Mouse (Mus musculus) intestine, embryonic 15.5 days (tissue): ENCODE measurements around the gene Gm21976. TPM values are rescaled to one million over a fixed set of nuclear protein-coding genes. Genes with fewer than 3 reads are reported as not detected.

Experiments used
- ATAC-seq: fragments of 200-750 bp; cut with Nextera tagmentation; 2 replicates; pipeline ENCODE4 v1.8.0; 2017; ENCODE audit warnings: moderate TSS enrichment, moderate library complexity
- H3K27ac ChIP-seq: fragments of 300-500 bp; sonication (generic); 2 replicates; pipeline ENCODE4 v1.5.1; 2015; ENCODE audit warnings: mild to moderate bottlenecking, inconsistent platforms
- H3K27me3 ChIP-seq: fragments of 300-500 bp; sonication (generic); replicated peaks from 2 replicates; pipeline ENCODE4 v1.6.1; 2015; ENCODE audit warnings: inconsistent platforms
- H3K36me3 ChIP-seq: fragments of 300-500 bp; sonication (generic); 2 replicates; pipeline ENCODE4 v1.6.1; 2015; ENCODE audit warnings: inconsistent platforms
- H3K4me1 ChIP-seq: fragments of 300-500 bp; sonication (generic); replicated peaks from 2 replicates; pipeline ENCODE4 v1.6.1; 2015; ENCODE audit warnings: inconsistent platforms
- H3K4me2 ChIP-seq: fragments of 300-500 bp; sonication (generic); replicated peaks from 2 replicates; pipeline ENCODE4 v1.6.1; 2015; ENCODE audit warnings: mild to moderate bottlenecking, inconsistent platforms
- H3K4me3 ChIP-seq: fragments of 300-500 bp; sonication (generic); replicated peaks from 2 replicates; pipeline ENCODE4 v1.5.1; 2015; ENCODE audit warnings: inconsistent platforms
- H3K9ac ChIP-seq: fragments of 300-500 bp; sonication (generic); 2 replicates; pipeline ENCODE4 v1.6.1; 2015; ENCODE audit warnings: inconsistent platforms
- H3K9me3 ChIP-seq: fragments of 300-500 bp; sonication (generic); 2 replicates; pipeline ENCODE4 v1.6.1; 2016; ENCODE audit warnings: inconsistent platforms
- WGBS: fragments of 180-500 bp; shearing (Covaris S2); methylation state at CpG from one replicate; pipeline ENCODE4 v1.1.7; 2015; 5-methylcytosine and 5-hydroxymethylcytosine counted together
- polyA plus RNA-seq: library from polyadenylated mRNA; unstranded; fragments of >200 nt; fragmentation: Nextera tagmentation; extraction: Ambion mirVana; gene quantifications from 2 replicates; pipeline ENCODE4 v1.2.1, GENCODE M21; 2015

Gm21976 gene
- polyA plus RNA-seq, 1 experiment from 2014 or later, result not detected

DNA sequence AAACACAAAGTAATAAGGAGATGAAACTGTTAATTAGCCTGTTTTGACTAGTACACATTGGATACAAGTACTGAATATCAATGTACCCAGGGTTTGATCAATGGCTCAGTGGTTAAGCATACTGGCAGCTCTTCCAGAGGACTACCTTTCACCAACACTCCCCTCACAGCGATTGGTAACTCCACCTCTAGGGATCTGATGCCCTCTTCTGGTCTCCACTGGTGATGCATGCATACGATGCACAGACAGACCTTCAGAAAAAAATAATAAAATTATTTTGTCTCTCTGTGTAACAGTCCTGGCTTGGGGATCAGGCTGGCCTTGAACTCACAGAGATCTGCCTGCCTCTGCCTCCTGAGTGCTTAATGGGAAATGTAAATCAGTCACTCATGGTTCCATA, 52.4 kb downstream of the Gm21976 start:
- Histone ChIP-seq H3K9ac (no peak overlapping the region), H3K4me1 (no peaks in the 10 kb centered on the region), H3K4me2 (no peak overlapping the region), H3K9me3 (no peaks in the 10 kb centered on the region), H3K36me3 (no peaks in the 10 kb centered on the region), H3K27me3 (no peaks in the 10 kb centered on the region), H3K4me3 (no peak overlapping the region), H3K27ac (no peak overlapping the region)
- WGBS, result 52% methylated on average over 2 of the region's 2 CpGs
- no peak for ATAC-seq

DNA sequence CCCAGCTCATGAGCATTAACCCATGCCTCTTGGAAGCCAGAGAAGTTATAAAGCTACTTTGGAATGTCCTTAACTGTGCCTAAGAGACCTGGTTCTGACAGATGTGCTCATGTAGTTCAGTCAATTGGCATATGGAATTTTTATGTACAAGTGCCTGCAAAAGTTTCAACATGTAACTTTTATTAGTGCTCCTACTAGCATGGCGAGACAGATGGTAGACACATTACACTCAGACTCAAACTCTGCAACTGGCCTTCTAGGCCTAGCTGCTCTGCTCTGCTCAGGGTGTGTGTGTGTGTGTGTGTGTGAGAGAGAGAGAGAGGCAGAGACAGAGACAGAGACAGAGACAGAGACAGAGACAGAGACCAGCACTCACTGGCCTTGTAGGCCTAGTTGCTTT, 56.5 kb downstream of the Gm21976 start:
- no peak overlapping the region for H3K4me3 ChIP-seq
- no peaks in the 10 kb centered on the region for H3K9me3 ChIP-seq
- no peaks in the 10 kb centered on the region for H3K27me3 ChIP-seq
- no peaks in the 10 kb centered on the region for H3K4me1 ChIP-seq
- ATAC-seq, result no peak
- WGBS, result 93% methylated on average over 1 of the region's 1 CpGs
- no peaks in the 10 kb centered on the region for H3K36me3 ChIP-seq
- H3K27ac ChIP-seq, result no peak overlapping the region
- no peak overlapping the region for H3K4me2 ChIP-seq
- H3K9ac ChIP-seq, result no peak overlapping the region

DNA sequence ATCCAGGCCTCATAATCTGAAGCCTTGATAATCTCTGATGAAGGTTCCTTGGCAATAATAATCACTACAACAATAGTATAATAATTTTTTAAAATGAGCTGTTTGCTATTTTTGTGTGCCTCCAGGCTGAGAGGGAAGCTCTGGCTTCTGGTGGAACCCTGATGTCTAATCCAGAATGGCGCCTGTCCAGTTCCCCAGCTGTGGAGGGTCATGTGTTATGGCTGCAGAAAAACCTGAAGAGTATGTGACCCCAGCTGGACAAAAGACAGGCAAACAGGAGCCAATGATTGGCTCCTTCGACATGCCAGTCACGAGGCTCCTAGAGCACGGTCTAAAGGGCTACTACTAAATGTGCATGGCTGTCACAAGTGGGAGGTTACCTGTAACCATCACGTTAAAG, 60.8 kb downstream of the Gm21976 start:
- Histone ChIP-seq H3K4me3 (no peak overlapping the region), H3K36me3 (no peaks in the 10 kb centered on the region), H3K9me3 (no peaks in the 10 kb centered on the region), H3K27me3 (0 out of 2 replicates have a peak, but pooled peaks cover 4% of the 10 kb centered on the region), H3K4me1 (no peaks in the 10 kb centered on the region), H3K9ac (no peak overlapping the region), H3K27ac (no peak overlapping the region), H3K4me2 (no peak overlapping the region)
- 78% methylated on average over 5 of the region's 5 CpGs for WGBS
- no peak for ATAC-seq

DNA sequence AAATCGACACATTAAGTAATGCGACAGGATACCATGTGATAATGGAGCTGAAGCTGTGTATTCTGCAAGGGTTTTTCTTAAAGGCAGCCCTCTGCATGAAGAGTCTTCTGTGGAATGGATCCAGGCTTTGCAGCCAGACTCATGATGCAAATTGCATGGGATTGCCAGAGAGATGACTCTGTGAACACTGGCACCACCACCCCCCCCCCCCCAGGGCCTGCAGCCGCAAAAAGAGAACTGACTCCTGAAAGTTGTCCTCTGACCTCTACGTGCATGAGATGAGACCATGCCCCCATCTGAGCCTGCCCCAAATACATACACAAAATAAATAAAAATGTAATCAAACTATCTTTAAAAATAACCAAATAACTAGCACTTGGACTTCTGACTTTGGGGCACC, 69.8 kb downstream of the Gm21976 start:
- WGBS, result 79% methylated on average over 4 of the region's 4 CpGs
- Histone ChIP-seq H3K9me3 (no peaks in the 10 kb centered on the region), H3K27ac (no peak overlapping the region), H3K27me3 (peaks cover 50% of the 10 kb centered on the region), H3K36me3 (no peaks in the 10 kb centered on the region), H3K4me3 (no peak overlapping the region), H3K4me2 (no peak overlapping the region), H3K4me1 (peaks cover 9% of the 10 kb centered on the region), H3K9ac (no peak overlapping the region)
- no peak for ATAC-seq

DNA sequence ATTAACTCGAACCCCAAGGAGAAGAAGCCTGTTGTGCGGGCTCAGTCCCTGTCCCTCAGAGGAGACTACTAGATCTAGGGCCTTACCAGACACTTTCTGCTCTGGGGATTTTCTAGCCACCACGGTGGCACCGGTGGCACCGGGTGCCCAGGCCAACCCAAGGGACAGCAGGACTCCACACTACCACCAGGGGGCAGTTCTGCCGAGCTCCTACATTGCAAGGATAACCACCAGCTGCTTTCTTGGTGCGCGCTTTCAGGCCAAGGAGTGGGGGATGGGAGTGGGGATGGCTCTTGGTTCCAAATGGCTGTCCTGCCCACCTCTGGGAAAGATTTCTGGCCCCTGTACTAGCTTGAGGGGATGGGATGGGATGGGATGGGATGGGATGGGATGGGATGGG, 71.8 kb downstream of the Gm21976 start:
- Histone ChIP-seq H3K36me3 (no peaks in the 10 kb centered on the region), H3K9ac (no peak overlapping the region), H3K4me3 (no peak overlapping the region), H3K27me3 (peaks cover 63% of the 10 kb centered on the region), H3K4me2 (no peak overlapping the region), H3K27ac (no peak overlapping the region), H3K4me1 (peaks cover 24% of the 10 kb centered on the region), H3K9me3 (no peaks in the 10 kb centered on the region)
- no peak for ATAC-seq
- 15% methylated on average over 8 of the region's 8 CpGs for WGBS

DNA sequence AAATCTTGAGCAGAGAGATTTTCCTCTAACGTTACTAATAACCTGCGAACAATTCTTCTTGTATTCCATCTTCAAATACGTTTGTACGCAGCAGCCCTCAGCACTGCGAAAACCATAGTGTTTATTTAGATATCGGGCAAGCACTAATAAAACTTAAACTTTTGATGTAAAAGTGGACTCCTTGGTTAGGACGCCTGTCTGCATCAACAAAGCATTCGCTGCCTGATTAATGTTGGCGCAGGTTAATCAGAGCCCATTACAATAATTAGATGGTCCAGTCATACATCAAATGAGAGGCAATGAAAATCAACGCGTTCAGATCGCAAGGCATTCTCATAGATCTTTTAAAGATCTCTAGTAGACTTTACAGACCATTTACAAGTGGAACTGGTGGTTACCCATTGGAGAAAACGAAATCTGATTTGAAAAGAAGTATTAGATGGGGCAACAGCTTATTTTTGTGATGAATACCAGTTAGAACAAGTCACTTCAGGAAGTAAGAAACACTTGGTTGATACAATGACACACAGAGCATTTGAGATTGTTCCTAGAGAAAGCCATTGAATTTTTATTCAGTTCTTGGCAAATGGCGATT, 72.8 kb downstream of the Gm21976 start:
- Histone ChIP-seq H3K4me3 (no peak overlapping the region), H3K36me3 (no peaks in the 10 kb centered on the region), H3K27ac (no peak overlapping the region), H3K4me1 (peaks cover 24% of the 10 kb centered on the region), H3K4me2 (no peak overlapping the region), H3K9ac (no peak overlapping the region), H3K27me3 (peaks cover 72% of the 10 kb centered on the region), H3K9me3 (no peaks in the 10 kb centered on the region)
- no peak for ATAC-seq
- 12% methylated on average over 14 of the region's 14 CpGs for WGBS

DNA sequence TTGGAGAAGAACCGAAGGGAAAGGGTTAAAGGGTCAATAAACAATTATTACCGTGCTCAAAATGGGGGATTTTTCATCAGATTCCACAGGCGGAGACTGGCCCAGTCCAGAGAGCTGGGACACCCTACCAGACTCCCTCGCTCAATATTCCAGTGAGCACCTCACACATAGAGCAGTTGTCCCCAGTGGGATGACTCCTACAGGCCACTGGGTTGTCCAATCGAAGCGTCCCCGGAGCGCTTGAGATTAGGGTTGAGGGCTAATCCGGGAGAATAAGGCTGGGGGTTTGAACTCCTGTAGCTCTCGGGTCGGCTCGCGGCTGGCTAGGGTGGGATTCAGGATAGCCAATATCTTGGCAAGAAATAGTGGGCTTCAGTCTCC, 74.0 kb downstream of the Gm21976 start:
- Histone ChIP-seq H3K36me3 (no peaks in the 10 kb centered on the region), H3K9ac (no peak overlapping the region), H3K4me1 (peaks cover 24% of the 10 kb centered on the region), H3K27ac (no peak overlapping the region), H3K4me2 (peak overlapping the region; percentile 86), H3K27me3 (peaks cover 82% of the 10 kb centered on the region), H3K9me3 (no peaks in the 10 kb centered on the region), H3K4me3 (peak overlapping the region; percentile 43)
- WGBS, result under 1% methylated on average over 13 of the region's 13 CpGs
- ATAC-seq, result 0 out of 2 replicates have a peak, but pooled peaks have one; percentile 24

DNA sequence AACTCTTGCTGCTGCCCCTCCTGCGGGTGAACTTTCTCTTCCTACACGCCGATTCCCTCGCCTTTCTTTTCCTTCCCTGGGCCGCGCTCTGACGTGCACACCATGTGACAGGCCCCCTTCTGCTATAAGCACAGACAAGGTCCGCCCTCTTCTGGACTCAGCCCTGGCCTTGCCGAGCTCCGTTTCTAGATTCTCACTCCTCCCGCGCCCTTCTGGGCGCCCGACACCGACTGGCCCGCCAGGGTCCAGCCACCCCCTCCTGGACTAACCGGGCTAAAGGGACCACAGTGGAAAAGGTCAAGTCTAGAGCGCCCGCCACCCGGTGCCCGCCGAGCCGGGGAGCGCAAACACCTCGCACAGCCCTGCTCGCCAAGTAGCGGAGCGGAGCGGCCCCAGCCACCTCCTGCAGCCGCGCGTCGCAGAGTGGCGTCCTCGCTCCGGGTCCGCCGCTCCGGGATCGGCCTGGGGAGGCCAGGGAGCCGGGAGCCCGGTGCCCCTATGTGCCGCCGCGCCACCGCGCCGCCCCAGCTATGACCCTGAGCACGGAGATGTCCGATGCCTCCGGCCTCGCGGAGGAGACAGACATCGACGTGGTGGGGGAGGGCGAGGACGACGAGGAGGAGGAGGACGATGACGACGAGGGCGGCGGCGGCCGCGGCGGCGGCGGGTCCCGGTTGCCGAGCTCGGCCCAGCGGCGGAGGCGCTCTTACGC, 74.6 kb downstream of the Gm21976 start, which contains the start of gene Foxd1:
Foxd1 (plus strand) TSS at position 153 of the 712 bp plus-strand sequence.
- Histone ChIP-seq H3K4me2 (peak within 1 kb of the TSS; percentile 86), H3K9ac (peak within 1 kb of the TSS; percentile 26), H3K36me3 (no peaks in the 10 kb centered on the region), H3K27ac (no peak within 1 kb of the TSS), H3K9me3 (no peaks in the 10 kb centered on the region), H3K27me3 (peaks cover 88% of the 10 kb centered on the region), H3K4me3 (peak within 1 kb of the TSS; percentile 43), H3K4me1 (peaks cover 24% of the 10 kb centered on the region)
- WGBS, result under 1% methylated on average over 74 of the region's 76 CpGs
- peak; percentile 90 for ATAC-seq

DNA sequence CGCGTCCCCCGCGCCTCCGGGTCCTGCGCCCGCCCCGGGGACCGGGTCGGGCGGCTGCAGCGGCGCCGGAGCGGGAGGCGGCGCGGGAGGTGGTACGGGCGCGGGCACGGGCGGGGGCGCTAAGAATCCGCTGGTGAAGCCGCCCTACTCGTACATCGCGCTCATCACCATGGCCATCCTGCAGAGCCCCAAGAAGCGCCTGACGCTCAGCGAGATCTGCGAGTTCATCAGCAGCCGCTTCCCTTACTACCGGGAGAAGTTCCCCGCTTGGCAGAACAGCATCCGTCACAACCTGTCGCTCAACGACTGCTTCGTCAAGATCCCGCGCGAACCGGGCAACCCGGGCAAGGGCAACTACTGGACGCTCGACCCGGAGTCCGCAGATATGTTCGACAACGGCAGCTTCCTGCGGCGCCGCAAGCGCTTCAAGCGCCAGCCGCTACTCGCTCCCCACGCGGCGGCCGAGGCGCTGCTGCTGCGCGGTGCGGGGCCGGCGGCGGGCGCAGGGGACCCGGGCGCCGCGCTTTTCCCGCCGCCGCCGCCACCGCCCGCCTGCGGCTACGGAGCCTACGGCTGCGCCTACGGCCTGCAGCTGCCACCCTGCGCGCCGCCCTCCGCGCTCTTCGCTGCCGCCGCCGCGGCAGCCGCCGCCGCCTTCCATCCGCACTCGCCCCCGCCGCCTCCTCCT, 75.3 kb downstream of the Gm21976 start:
- Histone ChIP-seq H3K4me2 (peak overlapping the region; percentile 86), H3K9me3 (no peaks in the 10 kb centered on the region), H3K9ac (peak overlapping the region; percentile 26; the same call in 1 of the 2 replicates), H3K4me1 (peaks cover 24% of the 10 kb centered on the region), H3K4me3 (peak overlapping the region; percentile 43), H3K36me3 (no peaks in the 10 kb centered on the region), H3K27me3 (peaks cover 89% of the 10 kb centered on the region), H3K27ac (no peak overlapping the region)
- ATAC-seq, result peak; percentile 37
- under 1% methylated on average over 99 of the region's 102 CpGs for WGBS

DNA sequence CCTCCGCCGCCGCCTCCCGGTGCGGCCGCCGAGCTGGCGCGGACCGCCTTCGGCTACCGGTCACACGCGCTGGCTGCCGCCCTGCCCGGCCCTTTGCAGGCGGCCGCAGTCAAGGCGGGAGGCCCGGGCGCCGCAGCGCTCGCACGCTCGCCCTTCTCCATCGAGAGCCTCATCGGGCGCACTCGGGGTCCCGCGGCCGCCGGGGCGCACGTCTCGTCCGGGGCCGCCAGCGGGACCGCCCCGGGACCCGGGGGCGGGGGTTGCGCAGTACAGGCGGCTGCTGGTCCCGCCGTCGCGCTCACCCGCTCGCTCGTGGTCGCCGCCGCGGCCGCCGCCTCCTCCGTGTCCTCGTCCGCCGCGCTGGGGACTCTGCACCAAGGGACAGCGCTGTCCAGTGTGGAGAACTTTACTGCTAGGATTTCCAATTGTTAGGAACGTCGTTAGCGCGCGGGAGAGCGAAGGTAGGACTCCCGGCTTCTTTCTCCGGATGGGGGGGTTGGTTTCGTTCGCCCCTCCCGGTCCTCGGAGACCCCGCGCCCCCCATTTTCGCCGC, 75.9 kb downstream of the Gm21976 start:
- H3K9me3 ChIP-seq, result no peaks in the 10 kb centered on the region
- peaks cover 89% of the 10 kb centered on the region for H3K27me3 ChIP-seq
- H3K27ac ChIP-seq, result no peak overlapping the region
- no peaks in the 10 kb centered on the region for H3K36me3 ChIP-seq
- H3K4me3 ChIP-seq, result peak overlapping the region; percentile 43
- under 1% methylated on average over 66 of the region's 81 CpGs for WGBS
- no peak overlapping the region for H3K9ac ChIP-seq
- peak overlapping the region; percentile 86 for H3K4me2 ChIP-seq
- peak; percentile 48; the same call in 1 of the 2 replicates for ATAC-seq
- H3K4me1 ChIP-seq, result peaks cover 24% of the 10 kb centered on the region

DNA sequence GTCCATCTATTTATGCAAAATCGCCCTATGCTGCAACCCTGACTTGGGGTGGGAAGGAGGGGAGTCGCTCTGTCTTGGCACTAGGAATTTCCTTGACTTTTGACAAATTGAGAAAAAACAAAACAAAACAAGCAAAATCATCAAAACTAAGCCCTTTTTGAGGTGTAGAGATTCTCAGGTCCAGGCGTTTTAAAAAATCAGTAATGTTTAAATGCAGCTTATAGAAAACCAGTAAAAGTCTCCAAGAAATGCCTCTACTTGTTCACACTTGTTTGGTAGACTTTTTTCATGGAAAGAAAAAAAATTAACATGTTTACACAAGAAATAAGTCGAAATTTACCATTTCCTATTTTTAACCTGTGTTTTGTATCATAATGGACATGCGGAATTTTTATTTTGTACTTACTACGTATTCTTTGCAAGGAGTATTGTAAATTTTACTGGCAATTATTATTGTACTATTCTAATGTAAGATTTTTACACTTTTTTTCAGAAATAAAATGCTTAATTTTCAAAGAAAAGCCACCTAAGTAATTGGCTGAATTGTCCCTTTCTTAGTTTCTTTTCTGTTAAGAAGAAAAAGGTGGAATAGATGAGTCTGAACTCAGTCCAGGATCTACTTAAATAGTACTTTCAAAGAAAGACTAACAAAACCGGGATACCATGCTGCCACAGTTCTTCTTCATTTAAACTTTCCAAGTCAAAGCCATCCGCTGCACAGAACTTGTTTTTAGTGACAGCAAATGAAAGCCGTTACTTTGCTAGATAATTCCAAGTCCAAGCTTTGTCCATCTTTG, 76.7 kb downstream of the Gm21976 start:
- Histone ChIP-seq H3K27ac (no peak overlapping the region), H3K27me3 (peaks cover 89% of the 10 kb centered on the region), H3K4me3 (no peak overlapping the region), H3K9me3 (no peaks in the 10 kb centered on the region), H3K36me3 (no peaks in the 10 kb centered on the region), H3K9ac (no peak overlapping the region), H3K4me1 (peaks cover 24% of the 10 kb centered on the region), H3K4me2 (peak overlapping the region; percentile 86; the same call in 1 of the 2 replicates)
- ATAC-seq, result no peak
- WGBS, result 7% methylated on average over 9 of the region's 9 CpGs
